Mouse (Mus musculus) kidney, postnatal 36 days (tissue): ENCODE data around the gene Afdn.

ENCODE experiments used
- DNase-seq, 2 experiments: peaks; one replicate each; pipeline ENCODE4 v3.0.0; 2021 to 2022; ENCODE audit warnings: mixed read lengths in 2 of 2

The Afdn gene

DNA sequence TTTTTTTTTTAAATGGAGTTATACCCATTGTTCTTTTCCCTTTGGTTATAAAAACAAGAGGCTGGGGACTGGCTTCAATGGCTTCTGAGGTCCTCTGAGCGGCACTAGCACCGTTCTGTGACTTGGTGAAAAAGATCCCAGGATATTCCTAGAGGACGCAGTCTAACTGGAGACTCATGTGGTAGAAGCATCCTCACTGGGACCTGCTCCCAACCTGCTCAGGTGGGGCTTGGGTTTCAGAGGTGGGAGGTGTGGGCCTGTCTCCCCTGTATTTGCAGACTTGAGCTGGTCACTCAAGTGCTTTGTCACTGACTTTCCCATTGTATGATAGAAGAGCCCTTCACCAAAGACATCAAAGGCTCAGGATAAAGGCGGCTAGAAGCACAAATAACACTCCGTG is 20.4 kb upstream of the Afdn start:
- no peak for DNase-seq

DNA sequence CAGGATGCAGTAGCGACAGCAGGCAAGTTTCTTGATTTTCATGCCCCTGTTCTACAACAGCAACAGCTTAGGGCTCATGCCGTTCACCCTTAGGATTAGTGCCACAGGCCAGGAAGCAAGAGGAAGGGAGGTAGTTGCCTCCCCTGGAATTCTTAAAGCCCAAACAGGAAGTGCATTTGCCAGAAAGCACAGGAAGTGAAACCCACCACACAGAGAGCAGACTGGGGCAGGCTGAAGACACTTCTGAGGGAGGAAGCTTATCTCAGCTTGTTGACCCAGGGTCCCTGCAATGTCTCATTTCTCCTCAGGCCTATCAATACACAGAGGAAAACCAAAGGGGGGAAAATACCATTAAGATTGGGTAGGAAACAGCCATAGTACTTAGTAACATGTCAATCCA is 19.5 kb upstream of the Afdn start:
- no peak for DNase-seq

DNA sequence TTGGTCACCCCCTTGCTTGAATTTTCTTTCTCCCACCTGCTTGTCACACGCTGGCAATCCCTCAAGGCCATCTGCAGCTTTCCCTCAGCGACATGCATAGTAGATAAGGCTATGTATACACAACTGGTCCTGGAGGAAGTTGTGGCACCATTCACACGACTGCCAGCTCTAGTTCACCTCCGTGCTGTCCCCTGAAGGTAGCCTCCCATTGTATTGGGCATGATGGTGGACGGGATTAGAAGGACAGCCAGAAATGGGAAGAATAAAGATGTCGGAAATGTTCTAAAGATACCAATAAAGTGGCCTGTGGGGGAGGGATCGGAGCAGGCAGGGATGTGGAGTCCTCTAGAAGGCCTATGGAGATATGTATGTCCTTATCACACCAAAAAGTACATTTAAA is 18.7 kb upstream of the Afdn start:
- DNase-seq: no peak

DNA sequence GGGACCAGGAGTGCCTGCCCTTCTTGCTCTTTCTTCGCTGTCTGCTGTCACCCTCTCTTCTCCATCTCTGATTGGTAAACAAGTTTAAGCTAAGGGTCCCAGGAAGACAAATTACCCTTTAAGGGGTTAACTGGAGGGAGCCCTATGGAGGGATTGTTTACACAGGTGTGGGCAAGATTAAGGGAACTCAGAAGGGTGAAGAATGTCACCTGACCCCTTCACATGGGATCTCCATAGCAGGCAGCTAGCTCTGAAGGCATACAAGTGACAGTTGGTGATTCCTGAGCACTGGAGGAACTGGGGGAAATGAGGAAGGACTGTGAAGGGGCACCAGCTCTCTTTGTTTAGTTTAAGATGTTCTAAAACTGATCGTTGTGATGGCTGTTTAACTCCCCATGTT is 18.0 kb upstream of the Afdn start:
- DNase-seq: no peak

DNA sequence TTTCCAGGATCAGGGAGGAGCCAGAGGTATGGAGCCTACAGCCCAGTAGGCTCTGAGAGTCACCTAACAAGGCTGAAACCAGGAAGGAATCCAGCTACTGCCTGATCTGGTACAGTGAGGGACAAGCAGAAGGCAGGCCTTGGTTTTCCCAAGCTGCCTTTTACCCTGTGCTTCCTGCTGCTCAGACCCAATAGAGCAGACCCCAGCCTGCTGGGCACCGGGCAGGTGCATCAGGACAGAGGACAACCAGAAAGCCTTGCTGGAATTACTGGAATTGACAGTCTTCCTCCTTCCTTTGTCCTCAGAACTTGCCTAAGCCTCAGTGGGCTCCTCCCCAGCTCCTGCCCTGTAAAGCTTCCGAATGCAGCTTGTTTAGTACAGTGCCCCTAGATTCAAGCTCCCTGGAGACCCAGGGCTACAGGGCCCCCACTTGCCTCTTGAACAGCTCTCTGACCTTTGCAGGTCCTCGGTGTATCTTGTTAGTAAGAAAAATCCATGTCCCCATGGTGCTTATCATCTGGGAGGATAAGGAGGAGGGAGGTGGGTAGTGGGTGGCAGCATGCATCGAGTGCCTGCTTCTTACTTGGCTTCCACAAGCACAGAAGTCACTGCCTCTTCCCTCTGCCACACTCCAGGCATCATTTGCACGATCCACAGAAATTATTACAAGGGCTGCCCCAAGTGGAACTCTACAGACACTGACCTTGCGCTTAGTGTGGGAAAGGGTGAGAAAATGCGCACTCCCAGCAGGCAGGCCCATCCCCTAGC is 17.2 kb upstream of the Afdn start:
- DNase-seq: no peak

DNA sequence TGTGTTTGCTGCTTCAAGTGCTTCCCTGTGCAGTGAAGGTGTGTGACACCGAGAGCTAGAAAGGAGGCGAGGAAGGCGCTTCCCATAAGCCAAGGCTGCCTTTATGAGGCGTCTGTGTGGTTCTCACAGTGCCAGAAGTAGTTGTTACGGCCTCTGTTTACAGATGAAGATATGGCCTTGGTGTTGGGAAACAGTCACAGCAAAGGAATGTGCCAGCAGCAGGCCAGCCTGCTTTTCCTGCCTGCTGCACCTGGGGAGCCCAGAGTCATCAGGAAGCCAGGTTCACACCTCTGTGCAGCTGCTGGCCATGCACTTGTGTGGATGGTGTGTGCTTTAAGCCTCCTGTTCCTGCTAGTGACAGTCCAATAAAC is 16.6 kb upstream of the Afdn start:
- peak; percentile 51 to 52 for DNase-seq

DNA sequence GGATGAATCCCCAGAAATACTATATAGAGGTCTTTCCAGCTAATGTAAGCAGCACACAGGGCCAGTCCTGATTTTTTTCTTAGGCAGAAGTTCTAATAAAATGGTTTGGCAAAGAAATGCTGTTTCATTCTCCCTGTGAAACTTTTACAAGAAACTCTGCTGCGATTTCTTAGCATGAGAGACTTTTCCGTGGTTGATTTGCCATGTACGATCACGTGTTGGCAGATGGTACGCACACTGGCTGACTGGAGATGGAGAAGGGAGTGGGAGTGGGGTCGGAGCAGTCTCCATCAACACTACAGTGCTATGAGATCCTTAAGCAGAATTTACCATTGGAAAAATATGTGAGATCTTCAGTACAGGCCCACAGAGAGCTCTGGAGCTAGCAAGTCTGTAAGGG is 16.1 kb upstream of the Afdn start:
- DNase-seq: no peak

DNA sequence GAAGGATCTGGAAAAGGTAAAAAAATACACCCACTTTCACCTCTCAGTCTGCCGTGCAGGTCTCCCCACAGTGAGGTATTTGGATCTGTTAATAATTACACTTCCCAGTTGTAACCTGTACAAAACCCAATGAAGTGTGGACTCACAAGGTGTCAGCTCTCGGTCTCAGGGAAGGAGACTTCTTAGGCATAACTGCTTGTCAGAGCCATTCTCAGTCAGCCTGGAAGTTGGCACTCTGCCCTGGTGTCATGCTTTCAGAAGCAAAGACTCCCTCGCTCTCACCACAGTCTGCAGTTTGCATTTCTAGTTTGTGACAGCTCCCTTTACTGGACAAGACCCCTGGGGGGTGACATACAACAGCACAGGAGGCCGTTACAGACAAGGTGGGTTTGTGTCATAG is 15.5 kb upstream of the Afdn start:
- DNase-seq: peak; percentile 94 to 95

DNA sequence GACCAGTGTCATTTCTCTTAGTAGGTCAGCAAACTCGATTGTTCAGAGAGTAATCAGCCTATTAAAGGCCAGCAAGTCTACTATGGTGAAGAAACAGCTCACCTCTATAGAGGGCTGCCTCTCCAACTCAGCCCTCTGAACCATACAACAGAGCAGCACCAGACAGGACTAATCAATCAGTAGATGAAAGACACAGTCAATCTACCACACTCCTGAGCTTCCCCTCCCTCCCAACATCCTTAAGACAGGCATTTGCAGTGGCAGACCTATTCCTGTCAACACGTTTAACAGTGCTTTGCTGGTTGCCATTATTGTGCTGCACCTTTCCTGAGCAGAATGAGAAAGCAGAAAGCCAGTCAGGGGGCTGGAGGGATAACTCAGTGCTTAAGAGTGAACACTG is 15.0 kb upstream of the Afdn start:
- DNase-seq: peak in 1 of 2 experiments; percentile 27

DNA sequence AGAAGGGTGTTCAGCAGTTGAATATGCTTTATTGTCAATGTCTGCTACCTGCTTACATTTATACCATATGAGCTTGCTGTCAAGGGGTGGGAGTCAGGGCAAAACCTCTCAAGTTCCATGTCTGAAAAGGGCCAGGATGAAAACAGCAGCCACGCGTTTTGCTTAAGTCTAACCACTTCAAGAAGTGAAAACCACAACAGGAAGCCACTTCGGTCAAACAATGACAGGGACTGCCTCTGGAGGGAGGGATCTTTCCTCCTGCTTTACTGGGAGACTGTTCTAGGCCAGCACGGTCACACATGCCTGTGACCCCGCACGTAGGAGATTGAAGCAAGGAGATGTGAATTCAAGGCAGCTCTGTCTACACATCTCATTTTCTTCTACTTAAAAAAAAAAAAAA is 14.0 kb upstream of the Afdn start:
- DNase-seq: no peak

DNA sequence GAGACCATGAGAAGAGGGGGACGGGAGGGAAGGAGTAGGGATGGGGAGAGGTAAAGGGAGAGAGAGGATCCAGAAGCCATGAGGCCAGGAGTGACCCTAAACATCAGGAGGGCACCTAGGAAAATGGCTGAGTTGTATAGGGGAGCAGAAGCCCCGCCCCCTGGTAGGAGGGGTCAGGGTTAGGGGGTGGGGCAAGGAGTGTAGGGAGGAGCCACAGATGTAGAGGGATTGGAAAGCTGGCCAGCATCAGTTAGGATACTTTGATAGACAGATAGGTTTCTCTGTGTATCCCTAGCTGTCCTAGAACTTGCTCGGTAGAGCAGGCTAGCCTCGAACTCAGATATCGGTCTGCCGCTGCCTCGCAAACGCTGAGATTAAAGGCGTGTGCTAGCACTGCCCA is 12.7 kb upstream of the Afdn start:
- no peak for DNase-seq

DNA sequence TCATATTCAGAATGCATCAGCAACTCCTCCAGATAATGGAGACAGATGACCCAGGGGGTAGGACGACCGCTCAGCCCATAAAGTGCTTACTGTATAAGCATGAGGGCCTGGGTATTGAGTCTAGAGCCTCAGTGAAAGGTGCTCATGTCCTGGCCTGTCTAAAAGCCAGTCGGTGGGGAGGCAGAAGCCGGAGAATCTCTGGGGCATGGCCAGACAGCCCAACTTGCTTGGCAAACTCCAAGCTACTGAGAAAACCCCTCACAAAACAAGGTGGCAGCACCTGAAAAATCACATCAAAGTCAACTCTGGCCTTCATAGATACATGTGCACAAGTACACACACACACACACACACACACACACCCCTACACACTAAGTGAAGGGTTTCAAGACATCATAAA is 11.3 kb upstream of the Afdn start:
- DNase-seq: no peak

DNA sequence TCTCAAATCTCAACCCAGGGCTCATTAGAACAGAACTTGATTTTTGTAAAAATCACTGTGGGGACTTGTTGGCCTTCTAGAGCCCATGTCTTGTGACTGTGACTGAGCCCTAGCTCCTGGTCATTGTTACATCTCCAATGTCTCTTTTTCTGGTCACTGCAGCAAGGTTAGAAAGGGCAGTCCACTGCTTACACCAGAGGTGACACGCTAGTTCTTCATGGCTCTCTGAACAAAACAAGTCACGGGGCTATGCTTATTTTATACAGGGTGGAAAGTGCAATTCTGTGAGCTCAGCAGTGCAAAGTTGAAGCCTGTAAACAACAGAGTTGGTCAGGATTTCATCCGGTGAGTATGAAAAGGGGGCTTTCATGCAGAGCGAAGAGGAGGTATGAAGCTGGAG is 6.4 kb upstream of the Afdn start:
- peak; percentile 26 to 28 for DNase-seq

DNA sequence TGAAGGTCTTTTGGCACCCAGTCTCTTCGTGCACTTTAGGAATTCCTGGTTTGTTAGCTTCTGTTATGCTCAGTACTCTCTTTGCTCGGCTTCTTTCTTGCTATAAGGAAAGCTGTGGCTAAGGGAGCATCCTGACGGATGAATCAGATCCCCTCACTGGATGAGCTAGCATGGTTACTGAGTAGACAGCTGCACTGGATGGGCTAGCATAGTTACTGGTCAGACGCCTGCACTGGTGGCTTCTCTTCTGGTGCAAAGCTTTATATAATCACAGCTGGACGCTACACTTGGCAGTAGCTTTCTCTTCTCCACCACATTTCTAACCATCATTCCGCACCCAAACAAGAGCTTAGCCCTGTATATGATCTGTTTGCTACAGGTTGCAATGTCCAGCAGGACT is 5.4 kb upstream of the Afdn start:
- no peak for DNase-seq

DNA sequence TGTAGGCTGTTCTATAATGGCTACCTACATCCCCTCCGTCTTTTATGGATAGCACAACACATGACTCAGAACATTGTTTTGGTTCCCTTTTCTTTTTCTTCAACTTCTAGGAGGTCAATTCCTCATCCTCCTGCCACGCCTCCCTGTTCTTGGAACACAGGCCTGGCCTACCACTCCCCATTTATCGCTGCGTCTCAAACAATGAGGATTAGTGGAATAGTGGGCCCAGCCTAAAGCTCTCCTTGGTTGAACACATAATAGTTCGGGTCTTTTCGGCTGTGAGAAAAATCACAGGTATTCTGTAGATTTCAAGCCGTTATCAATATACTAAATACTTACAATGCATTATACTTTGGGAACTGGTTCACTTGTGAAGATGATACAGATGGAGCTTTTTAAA is 1.8 kb upstream of the Afdn start:
- DNase-seq: no peak

DNA sequence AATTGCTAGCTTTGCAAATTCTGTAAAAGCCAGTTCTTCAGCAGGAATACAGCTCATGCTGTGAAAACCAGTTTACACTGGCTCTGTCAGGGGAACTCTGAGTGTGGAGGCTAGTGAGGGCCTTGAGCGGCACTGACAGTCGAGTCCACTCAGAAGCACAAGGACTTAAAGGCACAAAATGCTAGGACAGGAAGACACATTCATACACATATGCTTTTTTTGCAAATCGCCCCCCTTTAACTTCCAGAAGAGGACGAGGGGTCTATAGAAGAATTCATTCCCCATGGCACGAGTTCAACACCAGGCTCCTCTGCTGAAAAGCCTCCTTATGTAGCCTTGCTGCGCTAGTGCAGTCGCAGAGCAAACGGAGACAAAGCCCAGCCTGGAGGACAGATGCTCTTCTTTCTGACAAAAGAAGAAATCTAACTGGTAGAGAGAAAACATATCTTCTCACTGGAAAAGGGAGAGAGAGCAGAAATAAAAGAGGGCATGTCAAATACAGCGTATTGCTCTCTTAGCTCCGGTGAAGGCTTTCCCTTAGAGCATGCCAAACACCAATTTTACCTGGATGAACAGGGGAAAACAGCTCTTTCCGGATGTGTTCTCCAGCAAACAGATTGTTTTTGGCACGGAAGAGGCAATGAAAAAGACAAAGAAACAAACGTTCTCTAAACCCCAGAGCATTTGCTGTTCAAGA is 1.0 kb upstream of the Afdn start:
- peak; percentile 50 to 68 for DNase-seq

DNA sequence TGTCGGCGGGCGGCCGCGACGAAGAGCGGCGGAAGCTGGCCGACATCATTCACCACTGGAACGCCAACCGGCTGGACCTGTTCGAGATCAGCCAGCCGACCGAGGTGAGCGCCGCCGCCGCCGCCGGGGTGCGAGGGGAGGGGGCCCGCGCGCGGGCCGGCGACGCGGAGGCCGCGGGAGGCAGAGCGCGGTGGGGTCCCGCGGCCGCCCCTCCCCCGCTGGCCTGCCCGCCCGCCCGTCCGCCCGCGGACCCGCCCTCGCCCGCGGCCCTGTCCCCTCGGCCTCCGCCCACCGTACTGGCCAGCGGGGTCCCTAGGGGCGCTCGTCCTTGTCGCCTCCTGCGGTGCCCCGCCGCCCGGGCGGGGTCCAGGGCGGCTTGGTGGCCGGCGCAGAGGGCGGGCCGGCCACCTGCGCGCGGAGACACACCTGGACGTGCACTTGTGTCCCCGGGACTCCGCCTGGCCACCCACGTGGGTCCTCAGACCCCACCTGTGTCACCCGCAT is 388 bp downstream of the Afdn start:
- DNase-seq: no peak

DNA sequence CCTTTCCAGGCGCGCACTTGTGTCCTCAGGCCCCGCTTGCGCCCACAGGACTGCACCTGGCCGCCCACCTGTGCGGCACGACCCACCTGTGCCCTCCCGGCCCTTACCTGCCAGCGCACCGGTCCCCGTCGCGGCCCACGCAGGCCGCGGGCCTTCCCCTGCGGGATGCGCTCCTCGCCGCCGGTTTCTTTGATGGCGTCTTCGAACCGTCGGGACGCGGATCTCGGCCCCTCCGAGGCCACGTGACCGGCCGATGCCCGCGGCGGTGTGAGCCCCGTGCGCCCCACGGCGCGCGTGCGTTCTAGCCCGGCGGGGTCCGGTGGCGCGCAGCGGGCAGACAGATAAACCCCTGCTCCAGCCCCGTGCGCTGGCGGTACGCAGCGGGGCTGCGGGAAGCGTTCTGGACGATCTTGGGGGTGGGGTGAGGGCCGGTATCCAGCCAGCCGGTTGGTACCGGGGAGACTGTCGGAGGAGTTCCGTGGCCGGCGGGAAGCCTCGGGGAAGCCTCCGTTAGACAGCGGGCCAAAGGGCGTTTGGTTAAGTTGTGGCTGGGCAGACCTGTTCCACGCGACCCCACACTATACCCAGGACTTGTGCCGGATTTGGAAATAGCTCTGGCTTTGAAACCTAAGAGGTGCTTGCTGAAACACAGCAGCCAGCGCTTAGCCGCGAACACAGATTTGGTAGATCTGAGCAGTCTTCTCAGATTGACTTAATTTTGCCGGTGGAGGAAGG is 1.0 kb downstream of the Afdn start, which contains the start of gene Tcte2:
Tcte2 (minus strand) TSS at position 647 of the 735 bp plus-strand sequence.
- DNase-seq: peak in 1 of 2 experiments; percentile 71

DNA sequence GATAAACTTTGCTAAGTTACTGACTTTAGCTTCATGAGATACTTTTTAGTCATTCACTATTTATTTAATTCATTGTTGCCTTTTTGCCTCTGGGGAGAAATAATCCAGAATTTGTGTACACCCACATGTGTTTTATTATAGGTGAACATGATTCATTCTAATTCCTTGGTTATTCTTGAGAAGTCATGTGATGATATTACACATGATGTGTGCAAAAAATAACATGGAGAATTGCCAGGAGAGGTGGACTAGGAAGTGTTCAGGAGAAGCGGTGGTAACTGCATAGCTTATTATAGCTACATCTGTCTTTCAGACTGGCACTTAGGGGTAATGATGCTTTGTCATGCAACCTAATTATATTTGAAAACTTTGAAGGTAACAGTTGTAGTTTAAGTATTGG is 3.5 kb downstream of the Afdn start:
- DNase-seq: no peak

DNA sequence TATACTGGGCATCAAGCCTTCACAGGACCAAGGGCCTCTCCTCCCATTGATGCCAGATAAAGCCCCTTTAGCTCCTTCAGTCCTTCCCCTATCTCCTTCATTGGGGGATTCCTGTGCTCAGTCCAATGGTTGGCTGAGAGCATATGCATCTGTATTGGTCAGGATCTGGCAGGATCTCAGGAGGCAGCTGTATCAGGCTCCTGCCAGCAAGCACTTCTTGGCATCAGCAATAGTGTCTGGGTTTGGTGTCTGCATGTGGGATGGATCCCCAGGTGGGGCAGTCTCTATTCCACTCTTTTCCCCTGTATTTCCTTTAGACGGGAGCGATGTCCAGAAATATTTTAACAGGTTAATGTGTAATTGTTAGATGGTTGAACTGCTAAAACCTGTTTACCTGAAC is 4.6 kb downstream of the Afdn start:
- peak in 1 of 2 experiments; percentile 34 for DNase-seq

DNA sequence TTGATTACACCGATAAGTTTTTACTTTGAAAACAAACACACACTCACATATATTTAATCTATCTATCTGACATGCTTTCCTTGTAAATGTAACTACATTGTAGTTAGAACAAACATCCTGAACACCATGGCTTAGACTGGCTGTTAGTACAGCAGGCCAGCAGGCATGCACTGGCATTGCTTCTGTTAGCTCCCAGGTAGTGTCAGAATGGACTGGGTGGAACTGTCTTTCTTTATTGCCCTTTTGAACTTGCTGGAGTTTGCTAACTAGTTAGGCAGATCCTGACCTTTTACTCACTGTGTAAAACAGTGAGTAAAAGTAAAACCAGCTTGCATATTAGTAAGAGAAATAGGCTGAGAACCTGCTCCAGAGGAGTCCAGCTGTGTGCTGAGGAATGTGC is 8.2 kb downstream of the Afdn start:
- peak; percentile 40 to 49 for DNase-seq

DNA sequence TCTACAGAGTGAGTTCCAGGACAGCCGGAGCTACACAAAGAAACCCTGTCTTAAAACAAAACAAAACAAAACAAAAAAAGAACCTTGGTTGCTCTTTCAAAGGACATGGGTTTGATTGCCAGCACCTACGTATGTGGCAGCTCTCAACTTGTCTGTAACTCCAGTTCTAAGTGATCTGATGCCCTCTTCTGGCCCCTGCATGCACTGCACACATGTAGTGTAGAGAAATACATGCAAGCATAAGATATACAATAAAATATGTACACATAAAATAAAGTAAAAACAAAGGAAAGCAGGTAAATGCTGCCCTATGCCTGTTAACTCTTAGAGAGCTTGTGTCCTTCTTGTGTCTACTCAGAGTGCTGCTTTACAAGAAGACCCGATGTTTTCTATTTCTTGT is 8.9 kb downstream of the Afdn start:
- peak in 1 of 2 experiments; percentile 63 for DNase-seq

DNA sequence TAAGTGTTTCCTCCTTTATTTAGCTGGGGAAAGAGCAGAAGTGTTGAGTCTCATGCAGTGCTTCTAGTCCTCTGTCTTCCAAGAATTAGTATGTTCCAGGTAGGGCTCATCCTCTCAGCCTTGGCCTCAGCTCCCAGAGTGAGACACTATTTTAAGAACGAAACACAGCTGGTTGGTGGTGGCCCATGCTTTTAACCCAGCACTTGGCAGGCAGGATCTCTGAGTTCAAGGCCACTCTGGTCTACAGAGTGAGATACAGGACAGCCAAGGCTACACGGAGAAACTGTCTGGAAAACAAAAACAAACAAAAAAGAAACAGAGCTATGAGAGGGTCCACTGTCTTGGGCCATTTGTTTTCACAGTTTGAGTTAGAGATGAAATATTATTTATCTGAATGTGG is 17.3 kb downstream of the Afdn start:
- DNase-seq: no peak

DNA sequence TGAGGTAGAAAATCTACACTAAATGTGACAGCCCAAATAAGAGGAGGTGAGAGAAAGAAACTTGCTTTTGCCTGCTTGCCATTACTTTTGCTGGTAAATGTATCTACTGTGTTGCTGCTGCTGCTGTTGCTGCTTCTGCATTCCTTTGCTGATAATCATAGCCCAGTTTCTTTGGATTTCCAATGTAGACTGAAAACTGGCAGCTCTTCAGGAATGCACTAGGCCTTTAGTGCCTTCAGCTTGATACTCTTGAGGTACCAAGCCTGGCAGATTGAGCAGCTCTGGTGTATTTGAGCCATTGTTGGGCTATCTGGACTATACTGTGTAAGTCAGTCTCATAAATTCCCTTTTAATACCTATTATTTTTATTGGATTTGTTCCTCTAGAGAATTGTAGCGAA is 18.5 kb downstream of the Afdn start:
- no peak for DNase-seq
